ENCODE assay signal across 7 mouse cellular contexts in genomic region chr7:27166229-27166613, GRCm38 (mm10). TPM values are rescaled to one million over a fixed set of nuclear protein-coding genes. Genes with fewer than 3 reads are reported as not detected.
DNase-seq lines count a peak whose midpoint lies in the region; ATAC-seq and TF ChIP-seq lines count a peak whose summit lies in the region.

No protein-coding gene starts in this region.

- no peak for TF ChIP-seq CTCF in small intestine, adult 2 months (IDR thresholded peaks at IDR 0.05; ENCODE audit: extremely low read depth, insufficient read length, insufficient replicate concordance, low read depth, low read length)

- H3K4me1 ChIP-seq in hindbrain, embryonic 14.5 days (replicated peaks; ENCODE audit: control insufficient read depth, insufficient read depth, low read length): peaks cover 47% of the 10 kb centered on the region
- H3K4me1 ChIP-seq in small intestine, adult 2 months (ENCODE audit: control insufficient read depth, insufficient read depth, insufficient read length, low read length): peaks cover 28% of the 10 kb centered on the region

- peak; percentile 73 for DNase-seq in adipocyte (ENCODE audit: low spot score)
- DNase-seq in cerebellum, postnatal 14 days: peak; percentile 87 to 89
- peak; percentile 59 to 67 for DNase-seq in frontal cortex, postnatal 36 days (ENCODE audit: low spot score in 2 of 2)
- peak; percentile 79 for DNase-seq in hindbrain, embryonic 14.5 days (ENCODE audit: low spot score)
- peak; percentile 72 to 74 for DNase-seq in left cerebral cortex, postnatal 14 days (ENCODE audit: low spot score in 2 of 2)

- peak overlapping the region; percentile 99 for H3K27ac ChIP-seq in hindbrain, embryonic 14.5 days
- peak overlapping the region; percentile 93 for H3K27ac ChIP-seq in small intestine, adult 2 months (ENCODE audit: insufficient read depth, low read depth, low read length)

- H3K9ac ChIP-seq in hindbrain, embryonic 14.5 days: peak overlapping the region; percentile 88

- H3K4me2 ChIP-seq in hindbrain, embryonic 14.5 days (replicated peaks): peak overlapping the region; percentile 64

- no peaks in the 10 kb centered on the region for H3K27me3 ChIP-seq in hindbrain, embryonic 14.5 days (ENCODE audit: control insufficient read depth, insufficient read depth, low read length)
- no peaks in the 10 kb centered on the region for H3K27me3 ChIP-seq in small intestine, adult 2 months (ENCODE audit: control insufficient read depth, insufficient read depth, low read length)

- intact Hi-C loops in left cerebral cortex, postnatal 14 days (cut with DNase I): no loop called here

- ATAC-seq in hindbrain, embryonic 14.5 days (ENCODE audit: low FRiP score): peak; percentile 57
- peak; percentile 66 for ATAC-seq in megakaryocyte progenitor cell, adult 5-6 weeks (replicated peaks; ENCODE audit: poor library complexity)

- H3K9me3 ChIP-seq in hindbrain, embryonic 14.5 days (ENCODE audit: control insufficient read depth, low read length): no peaks in the 10 kb centered on the region

- H3K36me3 ChIP-seq in hindbrain, embryonic 14.5 days (replicated peaks; ENCODE audit: control insufficient read depth, insufficient read depth): peaks cover 52% of the 10 kb centered on the region
- H3K36me3 ChIP-seq in small intestine, adult 2 months (ENCODE audit: control insufficient read depth, insufficient read depth, low read length): peaks cover 4% of the 10 kb centered on the region; the same call in 1 of the 2 replicates

- TF ChIP-seq POLR2A in small intestine, adult 2 months (IDR thresholded peaks at IDR 0.05; ENCODE audit: low read depth, low read length): peak; percentile 50; the same call in 1 of the 2 replicates

- peak overlapping the region; percentile 88 for H3K4me3 ChIP-seq in hindbrain, embryonic 14.5 days (replicated peaks; ENCODE audit: low read length)
- peak overlapping the region; percentile 81 for H3K4me3 ChIP-seq in small intestine, adult 2 months (ENCODE audit: low read depth, low read length)

- WGBS in hindbrain, embryonic 14.5 days: under 1% methylated on average over 24 of the region's 43 CpGs
- WGBS in small intestine, adult 2 months: 0% methylated on average over 43 of the region's 43 CpGs

RNA-seq across cellular contexts. Expression of gene Egln2, which starts 0.4 kb away (rescaled TPM):
- polyA plus RNA-seq in hindbrain, embryonic 14.5 days (2014; fragmentation: Nextera tagmentation; extraction: Ambion mirVana): 55.3 and 55.7 TPM in 2 replicates
- 100 to 1,000 TPM in 1 of 2 experiments, 10 to 100 TPM in 1; 90.8 to 100 TPM for total RNA-seq in left cerebral cortex, postnatal 14 days (2021)
- 7.8 and 7.9 TPM in 2 replicates for total RNA-seq in megakaryocyte progenitor cell, adult 5-6 weeks (2015)
- 26.2 and 26.3 TPM in 2 replicates for total RNA-seq in megakaryocyte progenitor cell, adult 5-6 weeks (2017)
- 64.8 and 129 TPM in 2 replicates for polyA plus RNA-seq in small intestine, adult 2 months (2012; rRNA removed)

RNA-seq across cellular contexts. Expression of gene Rab4b, which starts 12.5 kb away (rescaled TPM):
- 91.3 and 102 TPM in 2 replicates for polyA plus RNA-seq in hindbrain, embryonic 14.5 days (2014; fragmentation: Nextera tagmentation; extraction: Ambion mirVana)
- total RNA-seq in left cerebral cortex, postnatal 14 days (2021): 10 to 100 TPM; 86.7 to 94.7 TPM
- 43.2 and 43.5 TPM in 2 replicates for total RNA-seq in megakaryocyte progenitor cell, adult 5-6 weeks (2015)
- 8.5 and 9.8 TPM in 2 replicates for total RNA-seq in megakaryocyte progenitor cell, adult 5-6 weeks (2017)
- 42.9 and 77.3 TPM in 2 replicates for polyA plus RNA-seq in small intestine, adult 2 months (2012; rRNA removed)

RNA-seq across cellular contexts. Expression of gene Cyp2t4, which starts 12.7 kb away (rescaled TPM):
- 0.17 and 0.19 TPM in 2 replicates for polyA plus RNA-seq in hindbrain, embryonic 14.5 days (2014; fragmentation: Nextera tagmentation; extraction: Ambion mirVana)
- total RNA-seq in left cerebral cortex, postnatal 14 days (2021): not detected
- not detected in 2 replicates for total RNA-seq in megakaryocyte progenitor cell, adult 5-6 weeks (2015)
- not detected in 2 replicates for total RNA-seq in megakaryocyte progenitor cell, adult 5-6 weeks (2017)
- polyA plus RNA-seq in small intestine, adult 2 months (2012; rRNA removed): not detected in 2 replicates

RNA-seq across cellular contexts. Expression of gene Gm21983, which starts 14.7 kb away (rescaled TPM):
- polyA plus RNA-seq in hindbrain, embryonic 14.5 days (2014; fragmentation: Nextera tagmentation; extraction: Ambion mirVana): not detected in 2 replicates
- not detected for total RNA-seq in left cerebral cortex, postnatal 14 days (2021)
- total RNA-seq in megakaryocyte progenitor cell, adult 5-6 weeks (2015): not detected in 2 replicates
- not detected in 2 replicates for total RNA-seq in megakaryocyte progenitor cell, adult 5-6 weeks (2017)
- 0.23 TPM in 1 of 2 replicates, not detected in the other for polyA plus RNA-seq in small intestine, adult 2 months (2012; rRNA removed)

RNA-seq across cellular contexts. Expression of gene Mia, which starts 14.7 kb away (rescaled TPM):
- 24.6 and 28.5 TPM in 2 replicates for polyA plus RNA-seq in hindbrain, embryonic 14.5 days (2014; fragmentation: Nextera tagmentation; extraction: Ambion mirVana)
- 1 to 10 TPM; 1.6 to 3.3 TPM for total RNA-seq in left cerebral cortex, postnatal 14 days (2021)
- 0.24 TPM in 1 of 2 replicates, not detected in the other for total RNA-seq in megakaryocyte progenitor cell, adult 5-6 weeks (2015)
- not detected in 2 replicates for total RNA-seq in megakaryocyte progenitor cell, adult 5-6 weeks (2017)
- polyA plus RNA-seq in small intestine, adult 2 months (2012; rRNA removed): 9.6 TPM in 1 of 2 replicates, not detected in the other

Comparison
In these comparisons a context has a peak if more than half of its experiments do, and no peak if none do; other contexts are left out.
1. Peak in every context shown above with its lines: DNase-seq, ATAC-seq, H3K4me3 ChIP-seq and H3K27ac ChIP-seq.